Mouse (Mus musculus) C2C12 (cell line): ENCODE data around the gene Tbc1d8.

Source experiments
- CEBPB ChIP-seq: IDR thresholded peaks from one replicate; pipeline ENCODE4 v1.6.1; 2011; ENCODE audit warnings: low read depth, mild to moderate bottlenecking, control low read depth, moderate library complexity
- CTCF ChIP-seq: IDR thresholded peaks from one replicate; pipeline ENCODE4 v1.5.1; 2011; ENCODE audit not compliant: control insufficient read depth, insufficient read depth, insufficient read length
- MYOD1 ChIP-seq: IDR thresholded peaks from one replicate; pipeline ENCODE4 v1.6.1; 2011; ENCODE audit warnings: low read depth; ENCODE audit not compliant: control insufficient read depth, insufficient read length
- MYOG ChIP-seq: IDR thresholded peaks from one replicate; pipeline ENCODE4 v1.6.1; 2011; ENCODE audit not compliant: control insufficient read depth, insufficient read length; ENCODE audit errors: extremely low read depth
- USF1 ChIP-seq: IDR thresholded peaks from one replicate; pipeline ENCODE4 v1.6.1; 2011; ENCODE audit warnings: low read depth, mild to moderate bottlenecking, control low read depth, moderate library complexity

DNA sequence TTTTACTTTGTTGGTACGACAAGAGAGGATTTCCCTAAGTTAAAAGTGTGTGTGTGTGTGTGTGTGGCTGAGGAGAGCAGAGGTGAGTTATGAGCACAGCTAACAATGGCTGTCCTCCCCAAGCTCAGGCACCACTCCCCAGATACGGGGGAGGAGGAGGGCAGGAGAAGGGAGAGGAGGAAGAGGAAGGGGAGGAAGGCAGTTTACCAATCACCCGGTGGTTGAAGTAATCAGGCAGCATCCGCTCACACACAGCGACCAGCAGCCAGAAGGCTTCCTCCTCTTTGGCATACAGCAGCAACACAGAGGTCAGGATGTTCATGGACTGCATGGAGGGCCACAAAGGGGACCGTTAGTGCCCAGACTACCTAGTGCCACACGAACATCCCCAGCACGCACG lies 93.6 kb downstream of the Tbc1d8 start:
- no peak for TF ChIP-seq CTCF
- no peak for TF ChIP-seq CEBPB
- TF ChIP-seq MYOG: no peak
- TF ChIP-seq USF1: no peak
- TF ChIP-seq MYOD1: no peak
